Mouse (Mus musculus) B cell, adult 2 months (primary cell): ENCODE data around the gene Fst.

Experiments
- DNase-seq, 2 experiments: peaks; one replicate each; pipeline ENCODE4 v3.0.0; 2022

Fst gene

DNA sequence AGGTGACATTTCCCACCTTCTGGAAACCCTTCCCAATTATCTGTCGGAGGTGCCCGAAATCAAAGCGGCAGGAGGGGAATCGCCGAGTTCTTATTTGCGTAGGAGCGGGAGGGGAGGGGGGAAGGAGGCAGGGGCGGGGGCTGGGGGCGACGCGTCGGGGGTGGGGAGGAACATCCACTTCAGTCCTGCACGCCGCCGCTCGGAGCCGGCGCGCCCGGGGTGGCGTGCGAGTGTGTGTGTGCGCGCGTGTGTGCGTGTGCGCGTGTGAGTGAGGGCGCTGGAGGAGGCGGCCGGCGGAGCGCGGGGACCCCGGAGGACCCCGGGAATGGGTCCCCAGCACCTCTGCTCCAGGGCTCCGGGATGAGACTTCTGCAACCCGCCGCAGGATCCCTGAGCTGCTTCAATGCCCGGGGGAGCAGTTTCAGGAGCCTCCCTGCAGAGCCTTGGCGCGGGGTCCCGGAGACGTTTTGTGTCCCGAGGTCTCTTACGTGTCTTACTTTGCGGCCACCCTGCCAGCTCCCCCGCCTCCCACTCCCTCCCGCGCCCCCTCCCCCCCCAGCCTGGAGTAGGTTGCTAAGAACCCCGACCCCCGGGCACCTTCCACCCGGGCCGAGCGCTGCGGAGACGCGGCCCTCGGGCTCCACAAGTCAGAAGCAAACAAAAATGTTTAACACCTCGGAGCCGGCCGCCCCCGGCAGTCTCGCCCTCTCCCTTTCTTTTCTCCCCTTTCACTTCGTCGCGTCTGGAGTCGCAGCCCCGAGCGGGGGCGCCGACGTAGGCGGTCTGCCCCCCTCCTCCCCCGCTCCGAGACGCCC is at the start of gene Fst:
Gene Fst (minus strand): TSS at position 66 of the 815 bp plus-strand sequence.
- no peak for DNase-seq

DNA sequence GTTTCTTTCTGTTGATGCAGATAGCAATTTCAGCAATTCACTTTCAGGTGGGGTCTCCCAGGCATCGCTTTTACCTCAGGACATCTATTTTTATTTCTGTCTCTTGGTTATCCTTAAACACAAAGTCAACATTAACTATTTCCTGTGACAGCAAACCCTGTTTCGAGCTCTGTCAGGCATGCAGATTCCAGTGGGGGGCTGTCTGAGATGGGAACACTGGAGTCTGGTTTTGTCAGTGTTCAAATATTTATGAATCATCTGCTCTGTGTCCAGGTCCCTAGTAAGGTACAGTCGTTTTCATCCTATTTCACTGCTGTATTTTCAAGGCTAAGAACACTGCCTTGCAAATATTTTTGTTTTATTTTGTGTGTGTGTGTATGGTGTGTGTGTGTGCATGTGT is 35.1 kb upstream of the Fst start:
- DNase-seq: no peak

GRCm38 (mm10) chr13:114488178-114488577 is 29.4 kb upstream of the Fst start:
- no peak for DNase-seq

- no peak for DNase-seq
Observed at GRCm38 (mm10) chr13:114478329-114478728, 19.6 kb upstream of the Fst start.

GRCm38 (mm10) chr13:114469945-114470344 is 11.2 kb upstream of the Fst start:
- DNase-seq: no peak

- DNase-seq: no peak
Observed at GRCm38 (mm10) chr13:114466269-114466919, 7.6 kb upstream of the Fst start.

DNA sequence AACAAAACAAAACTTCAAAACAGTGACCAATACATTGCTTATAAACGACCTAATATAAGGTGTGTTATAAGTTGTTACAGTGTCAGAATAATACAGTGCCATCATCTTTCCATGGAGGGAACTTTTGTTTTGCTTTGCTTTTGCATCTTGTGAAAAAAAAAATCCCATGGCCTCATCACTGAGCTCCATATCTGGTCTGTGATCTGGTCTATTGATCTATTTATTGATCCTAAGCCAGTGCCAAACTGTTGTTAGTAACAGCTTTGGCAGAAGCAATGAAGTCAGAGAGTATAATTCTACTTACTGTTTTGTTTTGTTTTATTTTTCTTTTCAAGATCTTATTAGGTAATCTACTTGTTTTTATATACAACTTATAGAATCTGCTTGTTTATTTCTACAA is 6.6 kb upstream of the Fst start:
- no peak for DNase-seq

GRCm38 (mm10) chr13:114464824-114465223 is 6.1 kb upstream of the Fst start:
- no peak for DNase-seq

DNA sequence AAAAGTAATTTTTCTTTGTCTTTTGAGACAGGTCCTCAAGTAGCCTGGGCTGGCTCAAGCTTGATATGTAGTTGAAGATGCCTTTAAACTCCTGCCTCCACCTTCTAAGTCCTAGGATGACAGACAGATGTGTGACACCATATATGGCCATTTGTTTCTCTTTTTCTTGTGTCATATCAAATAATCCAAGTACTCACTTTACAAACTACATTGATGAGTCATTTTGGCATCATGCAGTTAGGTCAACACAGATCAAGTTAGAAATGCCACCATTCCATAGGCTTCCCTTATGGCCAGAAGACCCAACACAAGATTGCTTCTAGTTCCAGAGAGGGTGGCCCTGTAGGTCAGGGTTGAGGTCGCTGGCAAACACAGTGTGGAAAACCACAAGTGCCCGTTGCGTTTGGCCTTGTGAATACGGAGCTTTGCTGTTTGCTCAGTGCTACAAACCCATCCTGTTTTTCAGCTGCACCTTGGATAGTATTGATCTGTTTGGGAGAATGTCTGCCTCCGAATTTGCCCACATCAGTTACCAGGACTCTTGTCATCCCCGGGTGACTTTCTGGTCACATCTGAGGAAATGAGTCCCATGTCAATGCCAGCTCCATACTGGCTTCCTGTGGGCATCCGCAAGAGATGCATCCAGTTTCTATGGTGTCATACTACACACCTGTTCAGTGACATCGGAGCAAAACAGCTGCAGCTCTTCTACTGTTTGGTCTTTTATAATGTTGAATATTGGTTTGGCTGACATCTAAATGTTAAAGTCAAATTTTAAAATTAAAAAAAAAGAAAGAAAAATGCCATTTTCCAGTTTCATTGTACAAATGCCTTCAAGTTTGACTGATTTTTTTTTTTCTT is 4.0 kb upstream of the Fst start:
- no peak for DNase-seq

DNA sequence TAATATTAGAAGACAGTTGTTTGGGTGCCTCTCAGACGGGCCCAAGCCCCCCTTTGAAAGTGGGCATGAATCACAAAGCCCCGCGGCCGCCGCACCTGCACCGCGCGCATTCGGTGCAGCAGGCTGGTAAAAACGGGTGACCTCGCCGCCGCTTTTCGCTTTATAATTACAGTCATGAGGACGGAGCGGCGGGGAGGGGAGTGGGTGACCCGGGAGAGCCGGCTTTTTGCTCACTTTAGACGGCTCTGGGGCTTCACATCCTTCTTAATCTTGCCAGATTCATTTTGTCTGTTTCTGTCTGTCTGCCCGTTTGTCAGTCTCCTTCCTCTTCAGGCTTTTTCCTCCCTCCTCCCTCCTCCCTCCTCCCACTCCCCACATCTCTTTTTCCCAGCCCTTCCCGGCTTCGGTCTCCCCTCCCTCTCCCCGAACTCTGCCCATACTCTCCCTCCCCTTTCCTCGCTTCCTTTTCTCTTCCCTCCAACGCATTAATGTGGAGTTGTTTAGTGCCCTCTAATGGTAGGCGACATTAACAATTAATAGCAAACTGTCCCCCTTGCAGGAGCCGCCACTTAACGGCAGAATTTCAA is 1.6 kb upstream of the Fst start:
- DNase-seq: no peak

- DNase-seq: no peak
Observed at GRCm38 (mm10) chr13:114459701-114460160, 980 bp upstream of the Fst start.

- DNase-seq: no peak
Observed at GRCm38 (mm10) chr13:114458291-114458885, 363 bp downstream of the Fst start.

GRCm38 (mm10) chr13:114457567-114458120 is 1.1 kb downstream of the Fst start:
- no peak for DNase-seq

- DNase-seq: no peak
Observed at GRCm38 (mm10) chr13:114456766-114457566, 1.8 kb downstream of the Fst start.

DNA sequence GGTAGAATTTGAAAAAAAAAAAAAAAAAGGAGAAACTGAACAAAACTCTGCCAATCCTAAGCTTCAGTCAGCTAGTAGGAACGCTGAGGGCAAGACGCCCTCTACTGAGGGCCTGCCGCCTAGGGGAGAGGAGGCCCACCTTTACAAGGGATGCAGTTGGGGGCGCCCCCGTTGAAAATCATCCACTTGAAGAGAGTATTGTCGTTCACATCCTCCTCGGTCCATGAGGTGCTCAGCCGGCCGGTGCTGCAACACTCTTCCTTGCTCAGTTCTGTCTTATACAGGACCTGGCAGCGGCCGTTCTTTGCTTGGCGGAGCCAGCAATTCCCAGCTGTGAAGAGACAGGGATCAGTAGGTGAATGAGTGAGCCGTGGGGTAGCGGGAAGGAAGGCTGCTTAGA is 2.5 kb downstream of the Fst start:
- no peak for DNase-seq

DNA sequence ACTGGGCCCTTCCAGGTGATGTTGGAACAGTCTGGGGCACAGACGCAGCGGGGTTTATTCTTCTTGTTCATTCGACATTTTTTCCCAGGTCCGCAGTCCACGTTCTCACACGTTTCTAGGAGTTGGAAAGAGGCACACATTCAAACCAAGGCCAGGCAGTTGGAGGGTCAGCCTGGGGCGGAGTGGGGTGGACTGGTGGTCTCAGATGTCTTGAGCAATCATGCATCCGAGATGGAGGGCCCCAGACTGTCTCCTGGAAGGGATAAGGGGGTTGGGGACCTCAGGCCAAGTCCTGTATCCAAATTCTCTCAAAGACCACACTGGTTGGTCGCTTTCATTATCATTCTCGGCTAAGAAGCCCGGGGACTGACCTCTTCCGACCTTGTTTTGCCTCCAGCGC is 3.0 kb downstream of the Fst start:
- no peak for DNase-seq

DNA sequence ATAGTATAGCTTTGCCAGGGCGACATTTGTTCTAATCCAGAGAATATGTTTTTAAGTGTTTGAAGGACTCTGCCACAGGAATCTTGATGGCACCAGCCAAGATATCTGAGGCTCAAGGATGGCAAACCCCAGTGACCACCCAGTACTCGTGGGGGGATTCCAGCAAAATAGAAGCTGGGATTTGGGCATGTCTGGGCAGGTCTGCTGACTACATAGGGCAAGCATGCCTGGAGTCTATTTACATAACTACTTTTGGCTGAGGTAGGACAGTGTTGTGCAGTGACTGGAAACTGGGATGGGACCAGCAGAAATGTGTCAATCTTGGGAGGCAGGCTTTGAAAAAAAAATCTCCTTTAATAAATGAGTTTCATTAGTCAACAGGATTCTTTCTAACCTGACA is 11.5 kb downstream of the Fst start:
- DNase-seq: no peak

DNA sequence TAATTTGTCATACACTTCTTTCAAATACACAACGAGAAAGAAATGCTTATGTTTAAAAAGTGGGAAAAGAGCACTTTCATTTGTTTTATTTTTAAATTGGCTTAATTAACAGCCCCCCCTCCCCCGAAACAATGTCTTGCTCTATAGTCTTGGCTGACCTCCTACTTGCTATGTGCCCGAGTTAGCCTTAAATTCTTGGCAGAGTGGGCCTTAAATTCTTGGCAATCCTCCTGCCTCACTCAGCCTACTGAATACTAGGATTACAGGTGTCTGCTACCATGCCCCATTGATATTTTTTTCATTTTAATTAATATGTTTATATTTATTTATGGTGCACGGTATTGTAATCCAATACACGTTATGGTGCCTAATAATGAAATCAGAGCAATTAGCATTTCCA is 26.3 kb downstream of the Fst start:
- DNase-seq: no peak

GRCm38 (mm10) chr13:114425230-114425629 is 33.5 kb downstream of the Fst start:
- DNase-seq: no peak

GRCm38 (mm10) chr13:114420235-114420634 is 38.5 kb downstream of the Fst start:
- no peak for DNase-seq

GRCm38 (mm10) chr13:114419364-114419763 is 39.4 kb downstream of the Fst start:
- DNase-seq: no peak
